Mouse (Mus musculus): ENCODE data around the gene Irak2.
A peak's percentile ranks its signal among the peaks of the same experiment; 100 is the strongest.
"Not testable (repeated sequence)": the region's sequence is repeated elsewhere in the genome, so short reads cannot be mapped to it uniquely, and the experiment has no call there.

Gene Irak2

GRCm38 (mm10) chr6:113696582-113697221, 58.4 kb downstream of the Irak2 start, which contains the start of gene Tatdn2:
Gene Tatdn2, plus strand, starts transcription at chr6:113697050.
- DNase-seq (ENCODE audit: low spot score) = peak; percentile 95

GRCm38 (mm10) chr6:113697222-113698205, 59.2 kb downstream of the Irak2 start:
- DNase-seq (ENCODE audit: low spot score) = no peak

DNA sequence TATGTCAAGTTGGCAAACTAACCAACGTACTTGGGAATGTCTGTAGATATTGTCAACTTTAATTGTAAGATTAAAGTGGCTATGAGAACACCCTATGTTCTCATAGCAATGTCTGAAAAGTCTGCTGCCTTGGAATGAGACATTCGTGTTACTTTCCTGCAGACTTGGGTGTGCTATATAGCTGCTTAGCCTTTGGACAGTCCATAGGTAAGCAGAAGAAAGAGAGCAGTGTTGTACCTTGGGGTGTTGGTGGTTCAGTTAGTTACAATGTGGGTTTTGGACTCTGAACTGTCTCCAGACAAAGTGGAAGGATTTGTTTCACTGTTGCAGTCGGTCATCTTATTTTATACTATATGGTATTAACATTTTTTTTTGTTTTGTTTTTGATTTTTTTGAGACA, 74.5 kb downstream of the Irak2 start:
- DNase-seq (ENCODE audit: low spot score) = no peak

DNA sequence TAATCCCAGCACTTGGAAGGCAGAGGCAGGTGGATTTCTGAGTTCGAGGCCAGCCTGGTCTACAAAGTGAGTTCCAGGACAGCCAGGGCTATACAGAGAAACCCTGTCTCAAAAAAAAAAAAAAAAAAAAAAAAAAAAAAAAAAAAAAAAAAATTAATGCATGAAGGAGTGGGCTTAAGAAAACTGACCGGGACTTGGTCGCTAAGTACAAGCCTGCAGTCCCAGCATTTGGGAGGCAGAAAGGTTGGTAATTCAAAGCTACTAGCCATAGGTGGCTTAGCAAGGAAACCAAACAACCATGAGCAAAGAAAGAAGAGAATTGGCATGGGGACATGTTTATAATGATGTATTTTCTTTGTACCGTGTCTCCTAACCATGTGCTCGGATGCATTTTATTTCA, 75.1 kb downstream of the Irak2 start:
- DNase-seq (ENCODE audit: low spot score) = not testable (repeated sequence)

- DNase-seq (ENCODE audit: low spot score) = no peak
Observed at GRCm38 (mm10) chr6:113714276-113714675, 76.0 kb downstream of the Irak2 start.

DNA sequence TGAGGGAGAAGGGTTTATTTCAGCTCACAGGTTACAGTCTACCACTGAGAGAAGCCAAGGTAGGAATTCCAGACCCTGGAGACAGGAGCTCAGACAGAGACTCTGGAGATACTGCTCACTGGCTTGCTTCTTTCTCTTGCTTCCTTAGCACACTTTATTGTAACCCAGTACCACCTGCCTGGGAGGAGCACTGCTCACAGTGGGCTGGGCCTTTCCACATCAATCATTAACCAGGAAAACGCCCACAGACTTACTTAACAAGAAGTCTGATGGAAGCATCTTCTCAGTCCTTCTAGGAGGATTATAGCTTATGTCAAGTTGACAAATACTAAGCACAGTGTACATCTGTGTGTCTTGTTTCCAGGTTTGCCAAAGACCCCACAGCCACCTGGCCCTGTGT, 76.5 kb downstream of the Irak2 start:
- DNase-seq (ENCODE audit: low spot score) = no peak

- DNase-seq (ENCODE audit: low spot score) = no peak
Observed at GRCm38 (mm10) chr6:113717541-113717940, 79.3 kb downstream of the Irak2 start.

GRCm38 (mm10) chr6:113719878-113720277, 81.6 kb downstream of the Irak2 start, which contains the start of gene Ghrl:
Gene Ghrl, minus strand, starts transcription at chr6:113719880.
- DNase-seq (ENCODE audit: low spot score) = no peak

- DNase-seq (ENCODE audit: low spot score) = no peak
Observed at GRCm38 (mm10) chr6:113721061-113721460, 82.8 kb downstream of the Irak2 start.

- DNase-seq (ENCODE audit: low spot score) = no peak
Observed at GRCm38 (mm10) chr6:113728181-113728580, 89.9 kb downstream of the Irak2 start.

- no peak for DNase-seq (ENCODE audit: low spot score)
Observed at GRCm38 (mm10) chr6:113731296-113731695, 93.0 kb downstream of the Irak2 start.

DNA sequence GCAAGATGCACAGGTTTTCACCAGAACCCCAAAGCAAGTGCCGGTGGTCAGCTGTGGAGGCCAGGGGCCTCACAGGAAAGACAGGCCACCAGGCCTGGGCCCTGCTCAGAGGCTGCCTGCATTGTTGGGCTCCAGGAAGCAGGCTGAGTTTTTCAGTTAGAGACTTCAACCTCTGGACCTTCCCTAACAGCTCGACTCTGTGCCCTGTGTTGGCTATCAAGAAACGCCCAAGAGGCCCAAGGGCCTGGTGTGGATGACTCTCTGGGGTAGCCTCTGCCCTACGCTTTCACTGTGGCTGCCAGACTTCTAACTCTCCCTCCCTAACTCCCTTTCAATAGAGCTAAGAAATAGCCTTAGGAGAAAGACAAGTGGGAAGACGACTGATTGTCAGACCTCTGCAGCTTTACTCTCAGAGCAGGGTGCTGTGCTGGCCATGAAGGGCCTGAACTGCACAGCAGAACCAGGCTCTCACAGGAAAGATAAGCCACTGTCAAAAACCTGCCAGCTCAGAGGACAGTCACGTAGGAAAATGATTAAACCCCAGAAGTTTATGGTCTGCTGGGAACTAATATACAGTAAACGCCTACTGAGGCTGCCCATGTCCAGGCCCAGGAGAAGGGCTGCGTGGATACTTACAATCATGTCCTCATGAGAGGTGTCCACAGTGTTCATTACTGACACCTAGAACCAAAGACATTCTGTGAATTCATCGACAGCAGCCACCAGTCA, 99.2 kb downstream of the Irak2 start:
- no peak for DNase-seq (ENCODE audit: low spot score)

DNA sequence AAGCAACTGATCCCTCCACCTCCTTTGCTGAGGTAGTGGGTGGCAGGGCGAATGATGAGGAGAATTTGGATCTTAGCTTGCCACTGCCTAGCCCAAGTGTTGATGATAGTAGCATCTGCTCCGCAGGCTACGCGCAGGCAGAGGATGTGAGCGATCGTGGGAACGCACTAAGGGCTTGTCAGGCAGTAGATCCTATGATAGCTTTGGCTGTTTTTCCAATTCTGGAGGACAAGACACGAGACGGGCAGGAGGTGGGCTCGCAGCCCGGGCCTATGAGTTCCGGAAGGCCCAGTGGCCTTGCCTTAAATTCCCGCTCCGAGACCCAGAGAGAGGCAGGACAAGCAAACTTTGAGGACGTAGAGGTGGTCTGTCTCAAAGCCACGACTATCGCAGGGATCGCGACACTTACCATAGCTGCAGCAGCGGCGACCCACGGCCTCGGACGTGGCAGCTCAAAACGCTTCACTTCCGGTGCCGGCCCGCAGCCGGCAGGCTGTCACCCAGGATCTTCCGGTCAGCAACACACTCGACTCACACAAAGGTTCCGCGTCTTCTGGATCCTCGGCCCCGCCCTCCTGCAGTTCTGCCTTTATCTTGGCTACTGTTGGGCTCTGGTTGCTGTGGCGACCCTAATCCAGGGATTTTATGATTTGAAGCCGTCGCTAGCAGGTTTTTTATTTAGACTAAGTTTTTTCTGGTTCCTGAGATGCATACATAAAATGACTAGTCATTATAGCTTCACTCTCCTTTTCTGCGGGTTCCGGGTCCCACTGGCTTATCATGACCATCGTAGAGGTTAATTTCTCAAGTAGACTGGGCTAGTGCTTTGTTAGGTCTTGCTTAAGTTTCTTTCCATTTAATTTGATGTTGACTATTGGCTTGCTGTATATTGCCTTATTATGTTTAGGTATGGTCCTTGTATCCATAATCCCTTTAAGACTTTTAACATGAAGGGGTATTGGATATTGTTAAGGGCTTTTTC, 102.3 kb downstream of the Irak2 start, which contains the start of gene Sec13:
Sec13 (minus strand) TSS at position 508 of the 982 bp plus-strand sequence.
- DNase-seq (ENCODE audit: low spot score) = peak; percentile 62

- DNase-seq (ENCODE audit: low spot score) = no peak
Observed at GRCm38 (mm10) chr6:113741425-113741824, 103.2 kb downstream of the Irak2 start.

- no peak for DNase-seq (ENCODE audit: low spot score)
Observed at GRCm38 (mm10) chr6:113742321-113742720, 104.1 kb downstream of the Irak2 start.

GRCm38 (mm10) chr6:113743111-113743510, 104.8 kb downstream of the Irak2 start:
- no peak for DNase-seq (ENCODE audit: low spot score)

Data from left cerebral cortex, adult 11 months (tissue).